Comparison of ENCODE assay signal across 7 mouse cellular contexts in the genomic region with DNA sequence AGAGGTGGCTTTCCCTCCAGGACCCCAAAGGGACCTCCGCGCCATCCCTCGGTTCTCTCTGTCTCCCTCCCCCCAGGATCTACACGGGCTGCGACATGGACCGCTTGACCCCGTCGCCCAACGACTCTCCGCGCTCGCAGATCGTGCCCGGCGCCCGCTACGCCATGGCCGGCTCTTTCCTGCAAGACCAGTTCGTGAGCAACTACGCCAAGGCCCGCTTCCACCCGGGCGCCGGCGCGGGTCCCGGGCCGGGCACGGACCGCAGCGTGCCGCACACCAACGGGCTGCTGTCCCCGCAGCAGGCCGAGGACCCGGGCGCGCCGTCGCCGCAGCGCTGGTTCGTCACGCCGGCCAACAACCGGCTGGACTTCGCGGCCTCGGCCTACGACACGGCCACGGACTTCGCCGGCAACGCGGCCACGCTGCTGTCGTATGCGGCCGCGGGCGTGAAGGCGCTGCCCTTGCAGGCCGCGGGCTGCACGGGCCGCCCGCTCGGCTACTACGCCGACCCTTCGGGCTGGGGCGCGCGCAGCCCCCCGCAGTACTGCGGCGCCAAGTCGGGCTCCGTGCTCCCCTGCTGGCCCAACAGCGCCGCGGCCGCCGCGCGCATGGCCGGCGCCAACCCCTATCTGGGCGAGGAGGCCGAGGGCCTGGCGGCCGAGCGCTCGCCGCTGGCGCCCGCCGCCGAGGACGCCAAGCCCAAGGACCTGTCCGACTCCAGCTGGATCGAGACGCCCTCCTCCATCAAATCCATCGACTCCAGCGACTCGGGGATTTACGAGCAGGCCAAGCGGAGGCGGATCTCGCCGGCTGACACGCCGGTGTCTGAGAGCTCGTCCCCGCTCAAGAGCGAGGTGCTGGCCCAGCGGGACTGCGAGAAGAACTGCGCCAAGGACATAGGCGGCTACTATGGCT. TPM values are rescaled to one million over a fixed set of nuclear protein-coding genes. Genes with fewer than 3 reads are reported as not detected.
A peak's percentile ranks its signal among the peaks of the same experiment; 100 is the strongest.
DNase-seq lines count a peak whose midpoint lies in the region; ATAC-seq lines count a peak whose summit lies in the region.

No protein-coding gene starts in this region.

- ATAC-seq in forebrain, embryonic 15.5 days (replicated peaks): peak; percentile 43
- peak; percentile 71 for ATAC-seq in intestine, embryonic 14.5 days (replicated peaks; ENCODE audit: low FRiP score, low TSS enrichment, low read depth)

- whole genome bisulfite sequencing in forebrain, embryonic 15.5 days: under 1% methylated on average over 108 of the region's 121 CpGs
- WGBS in intestine, embryonic 14.5 days: under 1% methylated on average over 109 of the region's 121 CpGs

- peak overlapping the region; percentile 54 for H3K4me3 ChIP-seq in brown adipose tissue, adult 24 weeks (ENCODE audit: insufficient read depth, low read depth, low read length)
- H3K4me3 ChIP-seq in forebrain, embryonic 15.5 days: peak overlapping the region; percentile 50
- H3K4me3 ChIP-seq in intestine, embryonic 14.5 days (ENCODE audit: low read depth, low read length): peak overlapping the region; percentile 49

- peaks cover 2% of the 10 kb centered on the region; the same call in 1 of the 2 replicates for H3K4me1 ChIP-seq in brown adipose tissue, adult 24 weeks (ENCODE audit: control insufficient read depth, insufficient read depth, insufficient read length, low read length)
- peaks cover 34% of the 10 kb centered on the region for H3K4me1 ChIP-seq in forebrain, embryonic 15.5 days
- H3K4me1 ChIP-seq in intestine, embryonic 14.5 days (replicated peaks; ENCODE audit: control insufficient read depth, insufficient read depth, low read length): 0 out of 2 replicates have a peak, but pooled peaks cover 7% of the 10 kb centered on the region

- H3K9ac ChIP-seq in forebrain, embryonic 15.5 days (replicated peaks): peak overlapping the region; percentile 63
- H3K9ac ChIP-seq in intestine, embryonic 14.5 days (ENCODE audit: low read length): peak overlapping the region; percentile 39

- peak; percentile 29 for DNase-seq in right cerebral cortex, adult 18-20 months
- DNase-seq in right cerebral cortex, postnatal 36 days (ENCODE audit: low spot score in 2 of 2): no peak
- peak; percentile 84 for DNase-seq in intestine, embryonic 14.5 days (ENCODE audit: low spot score)
- peak; percentile 37 for DNase-seq in lung, postnatal 10 days
- peak; percentile 25 for DNase-seq in right cerebral cortex, postnatal 14 days

- H3K27ac ChIP-seq in brown adipose tissue, adult 24 weeks (replicated peaks; ENCODE audit: low read depth, low read length): no peak overlapping the region
- H3K27ac ChIP-seq in forebrain, embryonic 15.5 days (replicated peaks): peak overlapping the region; percentile 80
- no peak overlapping the region for H3K27ac ChIP-seq in intestine, embryonic 14.5 days (ENCODE audit: low read depth)

- H3K27me3 ChIP-seq in forebrain, embryonic 15.5 days: peaks cover 30% of the 10 kb centered on the region
- H3K27me3 ChIP-seq in intestine, embryonic 14.5 days (replicated peaks; ENCODE audit: control insufficient read depth, insufficient read depth, low read length): peaks cover 96% of the 10 kb centered on the region

- H3K4me2 ChIP-seq in forebrain, embryonic 15.5 days (replicated peaks): peak overlapping the region; percentile 89
- H3K4me2 ChIP-seq in intestine, embryonic 14.5 days (ENCODE audit: low read length): peak overlapping the region; percentile 87

- H3K9me3 ChIP-seq in forebrain, embryonic 15.5 days: no peaks in the 10 kb centered on the region
- no peaks in the 10 kb centered on the region for H3K9me3 ChIP-seq in intestine, embryonic 14.5 days (ENCODE audit: control insufficient read depth, low read length)

- H3K36me3 ChIP-seq in forebrain, embryonic 15.5 days: no peaks in the 10 kb centered on the region
- no peaks in the 10 kb centered on the region for H3K36me3 ChIP-seq in intestine, embryonic 14.5 days (ENCODE audit: control insufficient read depth, insufficient read depth, low read length)

RNA-seq across cellular contexts. Expression of gene Tbr1, which starts 9.0 kb away (rescaled TPM):
- not detected in 2 replicates for polyA plus RNA-seq in brown adipose tissue, adult 24 weeks (2012; ENCODE audit: insufficient read depth, insufficient read length, missing spikeins)
- polyA plus RNA-seq in forebrain, embryonic 15.5 days (2015; fragmentation: Nextera tagmentation; extraction: Ambion mirVana): 60.8 and 61.6 TPM in 2 replicates
- 0.04 TPM in 1 of 2 replicates, not detected in the other for polyA plus RNA-seq in intestine, embryonic 14.5 days (2014; fragmentation: Nextera tagmentation; extraction: Ambion mirVana)

Comparison
In these comparisons a context has a peak if more than half of its experiments do, and no peak if none do; other contexts are left out.
1. DNase-seq: peak in right cerebral cortex, adult 18-20 months (single experiment), intestine, embryonic 14.5 days (single experiment), lung, postnatal 10 days (single experiment) and right cerebral cortex, postnatal 14 days (single experiment); none in right cerebral cortex, postnatal 36 days (0 of 2).
2. RNA of gene Tbr1, which starts 9.0 kb away (polyA plus RNA-seq): 60.8 to 61.6 TPM in forebrain, embryonic 15.5 days; 0.04 TPM in intestine, embryonic 14.5 days and not detected in brown adipose tissue, adult 24 weeks; every median in the first group is over 10 times any median in the second.
3. Peak in every context shown above with its lines, with median percentiles within 50 percentile points of each other: H3K4me3 ChIP-seq.